Mouse (Mus musculus) thymus, adult 2 months (tissue): ENCODE data around the gene Creb3.

Source experiments
- CTCF ChIP-seq: fragments of 200-500 bp; IDR thresholded peaks from 2 replicates; pipeline ENCODE4 v1.5.1; 2012; ENCODE audit warnings: mild to moderate bottlenecking, control low read depth, low read length, moderate library complexity, borderline replicate concordance; ENCODE audit not compliant: control insufficient read depth, poor library complexity, insufficient read depth; ENCODE audit errors: extremely low read depth
- POLR2A ChIP-seq: fragments of 200-500 bp; IDR thresholded peaks from 2 replicates; pipeline ENCODE4 v1.6.1; 2012; ENCODE audit warnings: mild to moderate bottlenecking, low read length, control low read depth, moderate library complexity; ENCODE audit not compliant: control insufficient read depth, poor library complexity, insufficient read depth; ENCODE audit errors: extremely low read depth

- TF ChIP-seq POLR2A (no peak), CTCF (no peak)
Observed at GRCm38 (mm10) chr4:43582241-43582640, 20.1 kb downstream of the Creb3 start.
